Mouse (Mus musculus): ENCODE data around the gene Galc.
"Not testable (repeated sequence)": the region's sequence is repeated elsewhere in the genome, so short reads cannot be mapped to it uniquely, and the experiment has no call there.

Gene Galc

GRCm38 (mm10) chr12:98255373-98255995, 3.8 kb downstream of the Galc start:
- DNase-seq (ENCODE audit: low spot score) = peak; percentile 11

DNA sequence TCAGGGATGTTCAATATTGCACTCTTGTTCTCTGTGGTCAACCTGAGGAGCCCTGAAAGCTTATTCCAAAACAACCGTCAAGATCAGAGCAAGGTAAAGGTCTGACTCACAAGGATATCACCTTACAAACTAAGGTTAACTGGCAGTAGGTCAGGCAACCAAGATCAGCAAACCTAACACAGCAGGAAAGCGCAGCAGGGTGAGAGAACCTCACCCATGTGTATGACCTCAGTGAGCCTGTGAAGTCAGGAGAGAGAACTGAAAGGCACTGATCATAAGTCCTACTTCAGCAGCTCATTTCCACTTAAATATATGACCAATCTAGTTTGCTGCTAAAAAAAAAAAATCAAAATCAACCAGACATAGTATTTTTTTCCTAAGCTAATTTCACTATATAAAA, 6.8 kb downstream of the Galc start:
- no peak for DNase-seq (ENCODE audit: low spot score)

- DNase-seq (ENCODE audit: low spot score) = no peak
Measured at GRCm38 (mm10) chr12:98250327-98250726, 8.9 kb downstream of the Galc start.

DNA sequence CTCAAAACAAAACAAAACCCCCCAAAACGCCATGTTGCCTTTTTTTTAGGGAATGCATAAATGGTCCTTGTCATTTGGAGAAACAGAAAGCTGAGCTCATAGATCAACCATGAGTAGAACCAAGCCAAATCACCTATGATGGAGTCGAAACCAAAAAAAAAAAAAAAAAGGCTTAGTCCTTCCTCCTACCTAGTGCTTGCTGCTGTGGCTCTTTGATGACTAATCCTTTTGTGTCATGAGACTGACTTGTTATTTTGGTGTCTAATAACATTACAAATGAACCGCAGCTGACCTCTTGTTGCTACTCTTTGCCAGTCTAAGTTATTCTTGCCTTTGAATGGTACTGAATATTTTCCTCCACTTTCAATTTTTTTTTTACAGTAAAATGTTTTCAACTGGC, 9.6 kb downstream of the Galc start:
- DNase-seq (ENCODE audit: low spot score) = no peak

- DNase-seq (ENCODE audit: low spot score) = no peak
Measured at GRCm38 (mm10) chr12:98246835-98247234, 12.4 kb downstream of the Galc start.

DNA sequence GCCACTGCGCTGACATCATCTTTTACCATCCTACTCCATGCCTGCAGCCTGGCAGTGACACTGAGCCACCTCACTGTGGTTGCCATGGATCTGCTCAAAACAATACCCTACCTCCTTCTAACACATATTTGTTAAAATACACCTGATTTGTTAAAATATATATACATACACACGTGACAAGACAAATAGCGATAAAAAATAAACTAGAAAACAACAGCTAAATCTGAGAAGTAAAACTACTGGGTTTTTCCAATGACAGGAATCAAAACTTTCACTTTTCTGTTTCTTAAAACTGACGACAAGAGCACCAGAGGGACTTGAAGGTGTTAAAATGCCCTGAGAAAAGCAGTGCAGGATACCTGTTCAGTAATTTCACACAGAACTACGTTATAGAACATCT, 14.4 kb downstream of the Galc start:
- DNase-seq (ENCODE audit: low spot score) = no peak

DNA sequence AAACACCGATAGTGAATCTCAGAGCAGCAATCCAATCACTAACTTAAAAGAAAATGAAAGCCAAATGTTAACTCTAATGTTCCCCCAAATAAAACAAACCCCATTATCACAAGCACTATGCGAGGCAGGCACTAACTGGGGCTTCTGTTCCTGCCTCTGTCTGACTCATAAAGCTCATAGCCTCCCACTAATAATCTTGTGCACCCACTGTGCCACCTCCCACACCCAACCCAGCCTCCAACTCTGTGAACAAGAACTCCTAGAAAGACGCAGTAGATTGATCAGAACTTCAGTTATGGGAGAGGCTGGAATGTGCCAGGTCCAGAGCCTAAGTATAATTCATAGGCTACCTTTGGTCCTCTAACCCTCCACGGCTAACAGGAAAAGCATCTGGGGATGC, 15.1 kb downstream of the Galc start:
- DNase-seq (ENCODE audit: low spot score) = no peak

- DNase-seq (ENCODE audit: low spot score) = not testable (repeated sequence)
Measured at GRCm38 (mm10) chr12:98238478-98238877, 20.8 kb downstream of the Galc start.

- DNase-seq (ENCODE audit: low spot score) = no peak
Measured at GRCm38 (mm10) chr12:98227037-98227436, 32.2 kb downstream of the Galc start.

GRCm38 (mm10) chr12:98223286-98223685, 36.0 kb downstream of the Galc start:
- no peak for DNase-seq (ENCODE audit: low spot score)

DNA sequence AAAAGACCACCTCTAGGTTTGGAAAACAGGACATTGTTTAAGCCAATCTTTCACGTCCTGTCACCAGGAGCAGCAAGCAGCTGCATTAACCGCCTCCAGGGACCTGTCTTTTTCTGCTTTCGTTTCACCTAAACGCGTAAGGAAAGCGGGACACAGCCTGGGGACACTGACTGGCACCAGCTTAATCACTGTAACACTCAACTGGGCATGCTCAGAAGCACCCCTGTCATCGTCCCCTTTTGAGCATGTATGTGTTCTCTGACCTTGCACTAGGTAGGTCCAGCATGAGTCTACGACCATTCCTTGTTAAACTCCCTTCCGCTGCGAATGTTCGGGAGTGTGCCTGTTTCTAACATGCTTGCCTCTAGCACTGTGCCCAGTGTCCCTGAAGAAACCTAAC, 42.8 kb downstream of the Galc start:
- DNase-seq (ENCODE audit: low spot score) = no peak

- DNase-seq (ENCODE audit: low spot score) = no peak
Measured at GRCm38 (mm10) chr12:98215512-98215911, 43.7 kb downstream of the Galc start.

- DNase-seq (ENCODE audit: low spot score) = no peak
Measured at GRCm38 (mm10) chr12:98214191-98214590, 45.1 kb downstream of the Galc start.

DNA sequence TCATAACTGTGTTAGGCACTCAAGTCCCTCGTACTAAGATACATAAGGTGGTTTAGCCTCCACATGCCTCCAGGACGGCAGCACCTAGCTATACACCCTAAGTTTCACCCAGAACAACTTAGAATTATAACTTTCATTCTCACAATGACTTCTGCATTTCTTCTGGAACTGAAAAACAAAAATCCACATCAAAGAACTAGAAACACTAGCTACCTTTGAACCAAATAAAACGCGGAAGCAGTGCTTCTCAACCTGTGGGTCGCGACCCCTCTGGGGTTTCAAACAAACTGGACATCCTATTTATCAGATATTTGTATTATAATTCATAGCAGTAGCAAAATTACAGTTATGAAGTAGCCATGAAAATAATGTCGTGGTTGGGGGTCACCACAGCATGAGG, 45.5 kb downstream of the Galc start:
- DNase-seq (ENCODE audit: low spot score) = no peak

DNA sequence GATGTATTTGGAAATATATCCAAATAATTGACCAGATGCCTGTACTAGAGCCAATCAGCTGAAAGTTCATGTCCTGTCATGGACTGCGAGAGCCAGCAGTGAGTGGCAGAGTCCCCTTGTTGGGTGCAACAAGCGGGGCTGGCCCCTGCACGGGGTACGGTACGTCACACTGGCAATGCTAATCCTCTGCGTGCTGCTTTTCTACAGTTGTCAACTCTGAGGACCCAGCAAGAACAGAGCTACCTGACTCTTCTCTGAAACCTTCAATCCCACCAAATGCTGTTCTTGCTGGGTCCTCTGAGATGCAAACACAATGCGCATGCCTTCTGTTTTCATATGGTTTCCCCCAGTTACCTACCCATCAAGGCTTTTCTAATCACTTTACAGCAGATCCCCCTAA, 45.9 kb downstream of the Galc start:
- DNase-seq (ENCODE audit: low spot score) = no peak

DNA sequence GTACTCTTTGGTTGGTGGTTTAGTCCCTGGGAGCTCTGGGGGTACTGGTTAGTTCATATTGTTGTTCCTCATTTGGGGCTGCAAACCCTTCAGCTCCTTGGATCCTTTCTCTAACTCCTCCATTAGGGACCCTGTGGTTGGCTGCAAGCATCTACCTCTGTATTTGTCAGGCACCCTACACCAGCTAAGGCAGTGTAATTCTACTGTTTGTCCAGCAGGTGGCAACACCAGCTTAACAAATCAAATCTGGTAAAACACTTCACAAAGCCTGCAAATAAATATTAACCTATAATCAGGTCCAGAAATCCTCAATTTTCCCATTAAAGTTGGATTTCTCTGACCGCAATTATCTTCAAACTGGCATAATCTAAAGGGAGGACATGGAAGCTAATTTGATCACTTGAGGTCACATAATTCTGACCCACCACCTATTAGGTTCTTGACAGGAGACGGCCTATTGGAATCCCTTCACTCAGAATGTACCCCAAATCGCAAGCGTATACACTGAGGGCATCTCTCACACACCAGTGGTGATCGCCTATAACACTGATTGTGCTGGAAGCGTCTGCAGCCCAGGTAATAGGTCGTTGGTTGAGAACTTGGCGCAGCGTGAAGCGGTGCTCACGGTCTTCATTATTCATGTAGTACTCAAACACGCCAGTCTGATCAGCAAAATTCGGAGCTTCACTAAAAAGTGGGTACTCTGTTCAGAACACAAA, 46.6 kb downstream of the Galc start:
- no peak for DNase-seq (ENCODE audit: low spot score)

DNA sequence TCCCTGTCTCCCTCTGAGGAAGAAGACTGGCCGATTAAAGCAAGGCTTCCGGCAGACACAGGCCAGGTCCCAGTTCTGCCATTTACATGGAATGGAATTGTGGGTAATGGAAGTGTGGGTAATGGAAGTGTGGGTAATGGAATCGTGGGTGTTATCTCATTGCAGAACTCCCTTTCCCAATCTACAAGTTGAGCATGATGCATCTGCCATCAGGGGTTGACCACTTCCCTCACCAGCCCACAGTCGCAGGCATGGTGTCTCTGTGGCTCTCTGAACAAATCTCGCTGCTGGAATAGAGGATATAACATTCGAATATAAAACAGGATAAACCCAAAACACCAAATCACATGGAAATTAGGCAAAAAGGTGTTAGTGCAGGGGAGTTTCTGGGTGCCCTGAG, 48.8 kb downstream of the Galc start:
- DNase-seq (ENCODE audit: low spot score) = no peak

DNA sequence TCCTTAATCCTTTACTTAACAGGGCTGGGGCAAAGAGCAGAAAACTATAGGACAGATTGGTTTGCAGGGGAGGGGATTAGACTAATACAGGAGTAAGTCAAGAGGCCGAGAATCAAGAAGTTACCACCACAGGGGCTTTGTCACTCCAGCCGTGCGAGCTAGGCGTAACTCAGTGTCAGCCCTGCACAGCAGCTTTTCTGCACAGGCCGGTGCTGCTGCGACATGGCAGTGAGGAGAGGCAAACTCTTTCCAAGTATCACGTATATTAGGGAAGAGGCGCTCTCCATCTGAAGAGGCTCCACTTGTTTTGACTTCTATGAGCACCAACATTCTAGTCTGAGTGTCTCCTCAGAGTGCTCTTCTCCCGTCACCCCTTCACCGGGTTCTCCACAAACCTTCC, 51.2 kb downstream of the Galc start:
- no peak for DNase-seq (ENCODE audit: low spot score)

DNA sequence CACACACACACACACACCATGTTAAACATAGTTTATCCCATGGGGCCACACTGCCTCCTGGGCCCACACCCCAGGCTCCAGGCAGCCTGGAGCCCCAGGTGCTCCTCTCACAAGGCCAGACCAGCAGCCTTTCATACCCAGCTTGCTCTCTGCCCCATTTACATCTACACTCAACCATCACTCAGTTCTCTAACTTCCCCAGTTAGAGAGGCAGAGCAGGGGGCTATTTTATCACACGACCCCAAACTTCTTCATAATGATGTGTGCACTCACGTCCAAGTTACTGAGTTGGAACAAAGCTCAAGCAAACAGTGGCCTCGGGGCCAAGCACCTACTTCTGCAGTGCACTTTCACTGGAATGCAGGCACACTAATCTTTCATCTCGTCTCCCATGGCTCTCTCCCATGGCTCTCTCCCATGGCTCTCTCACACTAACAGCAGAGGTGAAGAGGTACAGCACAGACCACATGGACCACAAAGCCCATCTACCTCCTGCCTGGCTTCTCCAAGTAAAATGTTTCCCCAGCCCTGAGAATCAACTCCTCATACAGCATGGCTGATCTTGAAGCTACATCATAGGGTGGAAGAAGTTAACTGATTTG, 53.7 kb downstream of the Galc start:
- no peak for DNase-seq (ENCODE audit: low spot score)

DNA sequence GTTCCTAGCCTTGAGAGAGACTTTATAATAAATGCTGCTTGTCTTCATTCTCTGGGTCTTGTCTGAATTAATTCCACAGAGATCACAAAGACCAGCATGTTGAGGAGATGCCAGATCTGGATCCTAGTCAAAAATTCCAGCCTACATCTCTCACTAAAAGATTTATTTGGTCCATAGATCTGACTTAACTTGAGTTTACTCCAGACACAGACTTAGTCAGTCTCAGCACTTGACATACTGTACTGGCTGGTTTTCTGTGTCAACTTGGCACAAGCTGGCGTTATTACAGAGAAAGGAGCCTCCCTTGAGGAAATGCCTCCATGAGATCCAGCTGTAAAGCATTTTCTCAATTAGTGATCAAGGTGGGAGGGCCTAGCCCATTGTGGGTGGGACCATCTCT, 61.9 kb downstream of the Galc start:
- no peak for DNase-seq (ENCODE audit: low spot score)

GRCm38 (mm10) chr12:98190201-98190600, 69.1 kb downstream of the Galc start:
- no peak for DNase-seq (ENCODE audit: low spot score)

DNA sequence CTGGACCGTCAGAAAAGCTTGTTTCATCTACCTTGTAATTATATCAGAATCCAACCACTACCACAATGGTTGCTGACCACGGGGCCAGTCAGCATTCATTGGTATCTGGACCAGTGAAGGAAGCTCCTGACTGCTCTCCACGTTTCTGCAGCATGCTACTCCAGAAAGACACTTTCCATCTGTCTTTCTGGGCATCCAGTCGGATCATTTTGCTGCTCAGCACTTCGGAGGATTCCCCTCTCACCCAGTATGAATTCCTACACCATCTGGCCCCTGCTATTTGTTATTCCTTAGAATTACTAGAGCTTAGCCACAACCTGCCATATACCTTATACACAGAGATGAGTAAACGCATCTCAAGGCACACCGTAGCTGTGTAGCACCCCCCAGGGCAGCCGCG, 70.2 kb downstream of the Galc start:
- DNase-seq (ENCODE audit: low spot score) = no peak

GRCm38 (mm10) chr12:98187186-98187899, 71.9 kb downstream of the Galc start:
- no peak for DNase-seq (ENCODE audit: low spot score)

Data from ovary, adult 18-20 months (tissue).